Comparison of ENCODE assay signal across 8 mouse cellular contexts in the genomic region with DNA sequence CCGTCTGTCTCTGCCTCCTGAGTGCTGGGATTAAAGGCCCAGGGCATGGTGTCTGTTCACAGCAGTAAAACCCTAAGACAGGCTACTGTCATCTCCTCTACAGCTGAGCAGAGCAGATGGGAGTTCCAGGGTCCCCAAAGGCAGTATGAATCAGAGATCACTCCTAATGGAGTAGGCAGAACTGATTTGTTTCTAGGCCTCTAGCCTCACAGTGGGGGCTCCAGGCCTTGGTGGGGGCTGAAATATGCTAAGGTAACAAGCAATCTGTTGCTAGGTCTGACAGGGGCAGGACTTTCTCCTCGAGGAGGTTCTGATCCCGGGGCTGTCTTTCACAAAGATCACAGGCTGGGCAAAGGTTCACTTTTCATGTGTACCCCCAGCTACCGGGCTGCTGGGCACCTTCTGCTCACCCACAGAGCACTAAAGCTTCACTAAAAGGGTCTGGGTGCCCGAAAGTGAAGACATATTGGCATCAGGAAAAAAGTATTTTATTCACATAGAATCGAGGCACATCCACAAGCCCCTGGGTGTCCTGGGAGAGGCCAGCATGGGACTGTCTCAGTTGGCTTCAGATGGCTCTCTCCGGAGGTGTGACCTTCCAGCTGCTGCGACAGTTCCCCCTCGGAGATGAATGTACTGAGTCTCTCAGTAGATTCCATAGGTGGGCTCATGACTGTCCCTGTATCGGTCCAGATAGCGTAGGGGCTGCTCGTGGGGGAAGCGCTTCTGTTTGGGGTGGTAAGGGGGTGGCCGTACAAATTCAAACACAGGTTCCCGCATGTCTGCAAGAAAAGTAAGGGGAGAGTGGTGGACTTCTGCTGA. TPM values are rescaled to one million over a fixed set of nuclear protein-coding genes. Genes with fewer than 3 reads are reported as not detected.
A peak's percentile ranks its signal among the peaks of the same experiment; 100 is the strongest.
DNase-seq lines count a peak whose midpoint lies in the region; ATAC-seq and TF ChIP-seq lines count a peak whose summit lies in the region.

No protein-coding gene starts in this region.

- no peak for DNase-seq in left cerebral cortex, adult 2 months (ENCODE audit: extremely low spot score in 1 of 2, low spot score in 2 of 2)
- DNase-seq in left cerebral cortex, adult 8-10 months (ENCODE audit: low spot score in 2 of 2): no peak
- DNase-seq in spleen, postnatal 10 days (ENCODE audit: low spot score in 2 of 2): no peak
- no peak for DNase-seq in MN1 (ENCODE audit: low spot score)

- H3K9ac ChIP-seq in embryonic facial prominence, embryonic 13.5 days: peak overlapping the region; percentile 83
- H3K9ac ChIP-seq in intestine, postnatal 0 days (ENCODE audit: low read depth, low read length): peak overlapping the region; percentile 74; the same call in 1 of the 2 replicates
- peak overlapping the region; percentile 74; the same call in 1 of the 2 replicates for H3K9ac ChIP-seq in neural tube, embryonic 14.5 days (replicated peaks; ENCODE audit: low read depth, low read length)

- TF ChIP-seq CTCF in left cerebral cortex, adult 2 months (IDR thresholded peaks at IDR 0.05): no peak
- TF ChIP-seq CTCF in intestine, postnatal 0 days (IDR thresholded peaks at IDR 0.05; ENCODE audit: low read depth): no peak

- no peaks in the 10 kb centered on the region for H3K27me3 ChIP-seq in embryonic facial prominence, embryonic 13.5 days
- no peaks in the 10 kb centered on the region for H3K27me3 ChIP-seq in intestine, postnatal 0 days (replicated peaks; ENCODE audit: control insufficient read depth, insufficient read depth, low read length)
- H3K27me3 ChIP-seq in neural tube, embryonic 14.5 days (ENCODE audit: control insufficient read depth, insufficient read depth, low read length): no peaks in the 10 kb centered on the region

- peak overlapping the region; percentile 71 for H3K4me2 ChIP-seq in embryonic facial prominence, embryonic 13.5 days
- peak overlapping the region; percentile 76 for H3K4me2 ChIP-seq in intestine, postnatal 0 days (replicated peaks; ENCODE audit: low read depth)
- H3K4me2 ChIP-seq in neural tube, embryonic 14.5 days (ENCODE audit: low read depth, low read length): peak overlapping the region; percentile 78

- 84% methylated on average over 15 of the region's 15 CpGs for WGBS in embryonic facial prominence, embryonic 13.5 days
- 74% methylated on average over 15 of the region's 15 CpGs for WGBS in intestine, postnatal 0 days
- WGBS in neural tube, embryonic 14.5 days: 85% methylated on average over 15 of the region's 15 CpGs

- H3K4me3 ChIP-seq in left cerebral cortex, adult 2 months: peak overlapping the region; percentile 82
- peak overlapping the region; percentile 62 for H3K4me3 ChIP-seq in embryonic facial prominence, embryonic 13.5 days
- H3K4me3 ChIP-seq in intestine, postnatal 0 days (ENCODE audit: low read depth, low read length): peak overlapping the region; percentile 62
- H3K4me3 ChIP-seq in neural tube, embryonic 14.5 days (ENCODE audit: low read depth, low read length): peak overlapping the region; percentile 54; the same call in 1 of the 2 replicates

- ATAC-seq in embryonic facial prominence, embryonic 13.5 days (ENCODE audit: insufficient number of reproducible peaks, insufficient read depth, low FRiP score, low TSS enrichment, low read depth): no peak
- ATAC-seq in intestine, postnatal 0 days: no peak
- no peak for ATAC-seq in neural tube, embryonic 14.5 days (ENCODE audit: low read depth)
- ATAC-seq in CD4-positive, CD25-positive, alpha-beta regulatory T cell, adult 4 months: no peak

- intact Hi-C loops in left cerebral cortex, adult 2 months (cut with DNase I): loop anchor here (5.0 kb wide), 2 partner anchors 109 to 194 kb away; no protein-coding TSS in a partner anchor

- H3K9me3 ChIP-seq in embryonic facial prominence, embryonic 13.5 days: no peaks in the 10 kb centered on the region
- no peaks in the 10 kb centered on the region for H3K9me3 ChIP-seq in intestine, postnatal 0 days (ENCODE audit: control insufficient read depth)
- no peaks in the 10 kb centered on the region for H3K9me3 ChIP-seq in neural tube, embryonic 14.5 days (ENCODE audit: control insufficient read depth, low read length)

- peak overlapping the region; percentile 93 for H3K27ac ChIP-seq in left cerebral cortex, adult 2 months
- peak overlapping the region; percentile 90 for H3K27ac ChIP-seq in embryonic facial prominence, embryonic 13.5 days
- H3K27ac ChIP-seq in intestine, postnatal 0 days (ENCODE audit: low read depth, low read length): peak overlapping the region; percentile 97
- peak overlapping the region; percentile 90 for H3K27ac ChIP-seq in neural tube, embryonic 14.5 days (ENCODE audit: low read depth, low read length)

- peaks cover 44% of the 10 kb centered on the region for H3K36me3 ChIP-seq in embryonic facial prominence, embryonic 13.5 days
- H3K36me3 ChIP-seq in intestine, postnatal 0 days (ENCODE audit: control insufficient read depth, insufficient read depth): peaks cover 40% of the 10 kb centered on the region; the same call in 1 of the 2 replicates
- peaks cover 21% of the 10 kb centered on the region; the same call in 1 of the 2 replicates for H3K36me3 ChIP-seq in neural tube, embryonic 14.5 days (ENCODE audit: control insufficient read depth, insufficient read depth, low read length)

- peaks cover 47% of the 10 kb centered on the region for H3K4me1 ChIP-seq in embryonic facial prominence, embryonic 13.5 days
- peaks cover 8% of the 10 kb centered on the region for H3K4me1 ChIP-seq in intestine, postnatal 0 days (replicated peaks; ENCODE audit: control insufficient read depth, insufficient read depth, low read length)
- peaks cover 18% of the 10 kb centered on the region; the same call in 1 of the 2 replicates for H3K4me1 ChIP-seq in neural tube, embryonic 14.5 days (ENCODE audit: control insufficient read depth, insufficient read depth, low read length)

RNA-seq across cellular contexts. Expression of a gene that starts 0.6 kb away (rescaled TPM):
- 1 to 10 TPM; 7.6 to 9.1 TPM for total RNA-seq in left cerebral cortex, adult 2 months (2021)
- 1 to 10 TPM; 6.3 to 7.7 (median 7.4) TPM for total RNA-seq in left cerebral cortex, adult 8-10 months (2022)
- polyA plus RNA-seq in embryonic facial prominence, embryonic 13.5 days (2015; fragmentation: Nextera tagmentation; extraction: Ambion mirVana): 2.8 and 3.2 TPM in 2 replicates
- 3.1 and 3.3 TPM in 2 replicates for polyA plus RNA-seq in intestine, postnatal 0 days (2015; fragmentation: Nextera tagmentation; extraction: Ambion mirVana)
- 3.1 TPM in 2 replicates for polyA plus RNA-seq in neural tube, embryonic 14.5 days (2014; fragmentation: Nextera tagmentation; extraction: Ambion mirVana)
- polyA plus RNA-seq in CD4-positive, CD25-positive, alpha-beta regulatory T cell, adult 4 months (2017; shearing (Covaris generic)): 10 to 100 TPM; 14.4 to 17.9 TPM

RNA-seq across cellular contexts. Expression of a gene that starts 4.5 kb away (rescaled TPM):
- total RNA-seq in left cerebral cortex, adult 2 months (2021): 1 to 10 TPM; 5.2 to 8.0 TPM
- total RNA-seq in left cerebral cortex, adult 8-10 months (2022): 1 to 10 TPM; 5.6 to 8.1 (median 7.0) TPM
- 8.6 and 9.4 TPM in 2 replicates for polyA plus RNA-seq in embryonic facial prominence, embryonic 13.5 days (2015; fragmentation: Nextera tagmentation; extraction: Ambion mirVana)
- polyA plus RNA-seq in intestine, postnatal 0 days (2015; fragmentation: Nextera tagmentation; extraction: Ambion mirVana): 15.7 and 16.1 TPM in 2 replicates
- 3.5 and 4.0 TPM in 2 replicates for polyA plus RNA-seq in neural tube, embryonic 14.5 days (2014; fragmentation: Nextera tagmentation; extraction: Ambion mirVana)
- not detected for polyA plus RNA-seq in CD4-positive, CD25-positive, alpha-beta regulatory T cell, adult 4 months (2017; shearing (Covaris generic))

RNA-seq across cellular contexts. Expression of a gene that starts 7.1 kb away (rescaled TPM):
- total RNA-seq in left cerebral cortex, adult 2 months (2021): 10 to 100 TPM; 59.4 to 66.8 TPM
- total RNA-seq in left cerebral cortex, adult 8-10 months (2022): 10 to 100 TPM; 43.3 to 64.9 (median 56.2) TPM
- polyA plus RNA-seq in embryonic facial prominence, embryonic 13.5 days (2015; fragmentation: Nextera tagmentation; extraction: Ambion mirVana): 75.2 and 80.0 TPM in 2 replicates
- 35.6 and 38.5 TPM in 2 replicates for polyA plus RNA-seq in intestine, postnatal 0 days (2015; fragmentation: Nextera tagmentation; extraction: Ambion mirVana)
- 81.5 and 91.0 TPM in 2 replicates for polyA plus RNA-seq in neural tube, embryonic 14.5 days (2014; fragmentation: Nextera tagmentation; extraction: Ambion mirVana)
- polyA plus RNA-seq in CD4-positive, CD25-positive, alpha-beta regulatory T cell, adult 4 months (2017; shearing (Covaris generic)): 10 to 100 TPM; 22.7 to 25.5 TPM

RNA-seq across cellular contexts. Expression of a gene that starts 36.4 kb away (rescaled TPM):
- total RNA-seq in left cerebral cortex, adult 2 months (2021): 10 to 100 TPM; 85.5 to 87.1 TPM
- 10 to 100 TPM; 68.8 to 81.3 (median 76.5) TPM for total RNA-seq in left cerebral cortex, adult 8-10 months (2022)
- 49.5 and 60.3 TPM in 2 replicates for polyA plus RNA-seq in embryonic facial prominence, embryonic 13.5 days (2015; fragmentation: Nextera tagmentation; extraction: Ambion mirVana)
- polyA plus RNA-seq in intestine, postnatal 0 days (2015; fragmentation: Nextera tagmentation; extraction: Ambion mirVana): 3.7 and 4.8 TPM in 2 replicates
- polyA plus RNA-seq in neural tube, embryonic 14.5 days (2014; fragmentation: Nextera tagmentation; extraction: Ambion mirVana): 42.2 and 42.9 TPM in 2 replicates
- polyA plus RNA-seq in CD4-positive, CD25-positive, alpha-beta regulatory T cell, adult 4 months (2017; shearing (Covaris generic)): 1 to 10 TPM; 2.8 to 5.2 TPM

RNA-seq across cellular contexts. Expression of a gene that starts 44.8 kb away (rescaled TPM):
- total RNA-seq in left cerebral cortex, adult 2 months (2021): 100 to 1,000 TPM; 387 to 414 TPM
- total RNA-seq in left cerebral cortex, adult 8-10 months (2022): 100 to 1,000 TPM; 414 to 460 (median 438) TPM
- 48.8 and 52.0 TPM in 2 replicates for polyA plus RNA-seq in embryonic facial prominence, embryonic 13.5 days (2015; fragmentation: Nextera tagmentation; extraction: Ambion mirVana)
- polyA plus RNA-seq in intestine, postnatal 0 days (2015; fragmentation: Nextera tagmentation; extraction: Ambion mirVana): 179 and 201 TPM in 2 replicates
- 161 and 177 TPM in 2 replicates for polyA plus RNA-seq in neural tube, embryonic 14.5 days (2014; fragmentation: Nextera tagmentation; extraction: Ambion mirVana)
- polyA plus RNA-seq in CD4-positive, CD25-positive, alpha-beta regulatory T cell, adult 4 months (2017; shearing (Covaris generic)): 100 to 1,000 TPM; 133 to 265 TPM
